In genomic region chr2:147187061-147187870, GRCm38 (mm10) we compare ENCODE assay signal across 12 mouse cellular contexts. TPM values are rescaled to one million over a fixed set of nuclear protein-coding genes. Genes with fewer than 3 reads are reported as not detected.
DNase-seq lines count a peak whose midpoint lies in the region; ATAC-seq and TF ChIP-seq lines count a peak whose summit lies in the region.
"Had no signal": no experiment of that assay in that cellular context is flagged by ENCODE, and none has a peak within 500 bp of the region (broad histone marks: within the 10 kb centered on the region; RNA-seq: fewer than 3 reads in every experiment).

No protein-coding gene starts in this region.

- intact Hi-C loops in heart, postnatal 25 days (cut with DNase I) = loop anchor here (5.0 to 10.0 kb wide), 2 partner anchors 100 to 352 kb away; partner anchors contain the start of gene Nkx2-4

- H3K9ac ChIP-seq in heart, postnatal 0 days (replicated peaks; ENCODE audit: low read depth, low read length) = no peak overlapping the region
- no peak overlapping the region for H3K9ac ChIP-seq in neural tube, embryonic 13.5 days
- H3K9ac ChIP-seq: kidney, embryonic 15.5 days had no signal

- H3K4me1 ChIP-seq in heart, postnatal 0 days (ENCODE audit: control insufficient read depth, insufficient read depth) = 0 out of 2 replicates have a peak, but pooled peaks cover 6% of the 10 kb centered on the region
- peaks cover 41% of the 10 kb centered on the region for H3K4me1 ChIP-seq in limb, embryonic 10.5 days
- peaks cover 35% of the 10 kb centered on the region for H3K4me1 ChIP-seq in neural tube, embryonic 13.5 days (replicated peaks)

- no peaks in the 10 kb centered on the region for H3K36me3 ChIP-seq in heart, postnatal 0 days (replicated peaks; ENCODE audit: control insufficient read depth, insufficient read depth, low read length)
- H3K36me3 ChIP-seq in limb, embryonic 10.5 days = no peaks in the 10 kb centered on the region
- H3K36me3 ChIP-seq in neural tube, embryonic 13.5 days = no peaks in the 10 kb centered on the region
- H3K36me3 ChIP-seq: G1E; kidney, embryonic 15.5 days had no signal

- 0 out of 2 replicates have a peak overlapping the region, but pooled peaks have one; percentile 3 for H3K4me3 ChIP-seq in heart, postnatal 0 days (ENCODE audit: low read depth, low read length)
- H3K4me3 ChIP-seq in limb, embryonic 10.5 days = peak overlapping the region; percentile 4; the same call in 1 of the 2 replicates
- no peak overlapping the region for H3K4me3 ChIP-seq in neural tube, embryonic 13.5 days
- H3K4me3 ChIP-seq: kidney, embryonic 15.5 days had no signal

- H3K27me3 ChIP-seq in heart, postnatal 0 days (ENCODE audit: control insufficient read depth, insufficient read depth, low read length) = peaks cover 96% of the 10 kb centered on the region
- peaks cover 100% of the 10 kb centered on the region for H3K27me3 ChIP-seq in limb, embryonic 10.5 days (ENCODE audit: low read depth, poor library complexity, severe bottlenecking)
- peaks cover 96% of the 10 kb centered on the region for H3K27me3 ChIP-seq in neural tube, embryonic 13.5 days

- H3K4me2 ChIP-seq in heart, postnatal 0 days (ENCODE audit: low read depth, low read length) = no peak overlapping the region
- peak overlapping the region; percentile 29 for H3K4me2 ChIP-seq in neural tube, embryonic 13.5 days
- H3K4me2 ChIP-seq: kidney, embryonic 15.5 days had no signal

- no peak for DNase-seq in heart, postnatal 0 days (ENCODE audit: low spot score)
- DNase-seq in heart, postnatal 25 days (ENCODE audit: low spot score) = no peak
- DNase-seq in embryo, embryonic 9.5 days (ENCODE audit: extremely low spot score) = peak; percentile 60
- DNase-seq in limb, embryonic 10.5 days (ENCODE audit: low spot score) = peak; percentile 69
- no peak for DNase-seq in urinary bladder, postnatal 25 days (ENCODE audit: low spot score)
- no peak for DNase-seq in cerebellum, adult 8-10 months
- DNase-seq: liver; thymus, adult 2 months had no signal

- WGBS in heart, postnatal 0 days = 1% methylated on average over 32 of the region's 33 CpGs
- under 1% methylated on average over 33 of the region's 33 CpGs for WGBS in limb, embryonic 10.5 days
- WGBS in neural tube, embryonic 13.5 days = under 1% methylated on average over 33 of the region's 33 CpGs

- no peak for ATAC-seq in heart, postnatal 0 days (ENCODE audit: insufficient read depth, low read depth)
- ATAC-seq in neural tube, embryonic 13.5 days (ENCODE audit: low read depth) = no peak

- no peak overlapping the region for H3K27ac ChIP-seq in heart, postnatal 0 days (ENCODE audit: low read depth)
- H3K27ac ChIP-seq in limb, embryonic 10.5 days = no peak overlapping the region
- H3K27ac ChIP-seq in neural tube, embryonic 13.5 days (replicated peaks) = peak overlapping the region; percentile 49; the same call in 1 of the 2 replicates
- H3K27ac ChIP-seq: kidney, embryonic 15.5 days had no signal

- TF ChIP-seq EP300 in heart, postnatal 0 days (IDR thresholded peaks at IDR 0.05; ENCODE audit: low read depth) = no peak

- H3K9me3 ChIP-seq in heart, postnatal 0 days (replicated peaks; ENCODE audit: control insufficient read depth, low read length) = no peaks in the 10 kb centered on the region
- H3K9me3 ChIP-seq in limb, embryonic 10.5 days (replicated peaks) = no peaks in the 10 kb centered on the region
- no peaks in the 10 kb centered on the region for H3K9me3 ChIP-seq in neural tube, embryonic 13.5 days
- H3K9me3 ChIP-seq: kidney, embryonic 15.5 days had no signal

- no peak for TF ChIP-seq CTCF in heart, postnatal 0 days (IDR thresholded peaks at IDR 0.05; ENCODE audit: low read depth)

RNA-seq across cellular contexts. Expression of gene Nkx2-2, which starts 6.8 kb away (rescaled TPM):
- not detected in 2 replicates for total RNA-seq in heart, postnatal 0 days (2014; rRNA removed; ENCODE audit: low replicate concordance)
- not detected in 2 replicates for polyA plus RNA-seq in heart, postnatal 0 days (2015; fragmentation: Nextera tagmentation; extraction: Ambion mirVana)
- total RNA-seq in heart, postnatal 25 days (2021) = not detected
- polyA plus RNA-seq in limb, embryonic 10.5 days (2016; fragmentation: Nextera tagmentation; extraction: Ambion mirVana) = not detected in 2 replicates
- polyA plus RNA-seq in neural tube, embryonic 13.5 days (2015; fragmentation: Nextera tagmentation; extraction: Ambion mirVana) = 2.5 and 4.5 TPM in 2 replicates
- total RNA-seq: G1E; megakaryocyte-erythroid progenitor cell, adult 5-6 weeks had no signal
- polyA plus RNA-seq: G1E; kidney, embryonic 15.5 days had no signal

Comparison
In these comparisons a context has a peak if more than half of its experiments do, and no peak if none do; other contexts are left out.
1. DNase-seq: peak in embryo, embryonic 9.5 days (single experiment) and limb, embryonic 10.5 days (single experiment); none in heart, postnatal 0 days (single experiment), heart, postnatal 25 days (single experiment), urinary bladder, postnatal 25 days (single experiment) and cerebellum, adult 8-10 months (single experiment).